Mouse (Mus musculus) central nervous system, embryonic 11.5 days (tissue): Measurements from ENCODE around the gene Snrnp25. TPM values are rescaled to one million over a fixed set of nuclear protein-coding genes. Genes with fewer than 3 reads are reported as not detected.

Experiments
- polyA plus RNA-seq: library from polyadenylated mRNA; depleted of rRNA; stranded (reverse); fragments of >200 nt; gene quantifications from 2 replicates; pipeline ENCODE4 v1.2.3, GENCODE M21; 2012; rRNA removed

Snrnp25 gene
- polyA plus RNA-seq: 95.3 and 96.0 TPM in 2 replicates

DNA sequence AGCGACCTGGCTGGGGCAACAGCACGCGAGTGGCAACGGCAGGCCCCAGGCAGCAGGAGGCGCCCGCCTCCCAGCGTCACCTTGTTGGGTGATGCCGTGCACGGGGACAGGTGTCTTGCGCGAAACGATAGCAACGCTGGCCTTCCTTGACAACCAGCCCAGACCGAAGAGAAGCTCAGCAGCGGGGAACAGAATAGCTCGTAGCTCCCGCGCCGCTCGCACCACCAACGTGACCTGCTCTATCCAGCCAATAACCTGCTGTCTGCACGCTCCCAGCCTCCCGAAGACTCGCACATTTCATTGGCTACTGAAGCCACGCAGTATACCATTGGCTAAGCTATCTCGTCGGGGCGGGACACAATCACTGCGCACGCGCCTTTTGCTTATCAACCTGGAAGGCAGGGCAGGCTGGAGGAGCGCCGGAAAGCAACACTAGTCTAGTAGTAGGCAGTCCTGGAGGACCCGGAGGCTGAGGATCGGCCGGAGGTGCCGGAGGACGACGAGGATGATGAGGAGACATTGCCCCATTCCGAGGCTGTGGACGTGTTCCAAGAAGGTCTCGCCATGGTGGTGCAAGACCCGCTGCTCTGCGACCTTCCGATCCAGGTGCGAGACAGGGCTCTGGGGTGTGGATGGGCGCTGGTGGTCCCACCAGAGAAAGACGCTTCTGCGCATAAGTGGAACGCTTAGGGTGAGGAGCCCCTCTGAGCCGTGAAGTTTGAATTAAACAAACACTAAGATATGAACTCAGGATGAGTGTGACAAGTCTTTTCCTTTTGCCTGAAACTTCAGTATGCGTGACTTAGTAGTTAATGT, at the start of gene Snrnp25:
Gene Snrnp25, plus strand, starts transcription at position 358 of the 816 bp plus-strand sequence.

DNA sequence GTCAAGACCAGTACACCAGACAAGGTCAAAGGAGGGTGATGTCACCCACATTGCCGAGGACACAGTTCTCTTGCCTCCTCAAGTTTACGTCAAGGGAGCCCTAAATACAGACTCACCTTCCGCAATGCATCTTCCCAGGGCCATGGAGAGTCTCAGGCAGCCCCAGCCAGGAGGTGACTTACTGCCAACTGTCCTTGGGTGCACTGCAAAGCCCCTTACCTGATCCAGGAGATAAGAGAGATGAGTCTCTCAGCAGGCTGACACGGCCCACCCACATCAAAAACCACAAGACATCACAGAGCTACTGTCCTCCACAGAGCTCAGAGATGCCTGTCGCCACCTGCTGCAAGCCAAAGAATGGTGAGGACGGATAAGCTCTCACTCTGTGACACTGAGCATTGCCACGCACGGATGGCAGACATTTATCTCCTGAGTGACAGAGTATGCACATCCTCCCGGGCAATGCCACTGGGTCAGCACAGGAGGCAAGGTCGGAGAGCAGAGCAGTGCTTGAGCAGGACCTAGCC, 5.1 kb upstream of the Snrnp25 start, which contains the start of gene Il9r:
Gene Il9r, minus strand, starts transcription at position 205 of the 527 bp plus-strand sequence.

DNA sequence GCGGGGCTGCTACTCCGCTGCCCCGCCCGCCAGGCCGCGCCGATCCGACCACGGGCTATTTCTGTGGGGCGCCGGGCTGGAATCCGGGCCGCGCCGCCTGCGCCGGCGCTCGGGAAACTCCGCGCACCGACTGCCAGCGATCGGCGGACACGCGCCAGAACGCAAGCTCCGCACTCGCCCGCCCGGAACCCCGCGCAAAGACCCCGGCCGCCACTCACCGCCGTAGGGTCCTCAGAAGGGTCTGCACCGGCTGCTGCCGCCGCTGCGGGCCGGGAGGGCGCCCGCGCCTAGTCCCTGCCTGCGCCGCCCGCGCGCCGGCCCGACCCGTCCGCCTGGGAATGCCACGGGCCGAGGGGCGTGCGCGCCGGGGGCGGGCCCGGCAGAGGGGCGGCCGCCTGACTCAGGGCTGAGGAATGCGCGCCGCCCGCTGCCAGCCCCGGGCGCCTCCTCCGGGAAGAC, 16.8 kb downstream of the Snrnp25 start, which contains the start of gene Rhbdf1:
Gene Rhbdf1, minus strand, starts transcription at position 350 of the 459 bp plus-strand sequence.

DNA sequence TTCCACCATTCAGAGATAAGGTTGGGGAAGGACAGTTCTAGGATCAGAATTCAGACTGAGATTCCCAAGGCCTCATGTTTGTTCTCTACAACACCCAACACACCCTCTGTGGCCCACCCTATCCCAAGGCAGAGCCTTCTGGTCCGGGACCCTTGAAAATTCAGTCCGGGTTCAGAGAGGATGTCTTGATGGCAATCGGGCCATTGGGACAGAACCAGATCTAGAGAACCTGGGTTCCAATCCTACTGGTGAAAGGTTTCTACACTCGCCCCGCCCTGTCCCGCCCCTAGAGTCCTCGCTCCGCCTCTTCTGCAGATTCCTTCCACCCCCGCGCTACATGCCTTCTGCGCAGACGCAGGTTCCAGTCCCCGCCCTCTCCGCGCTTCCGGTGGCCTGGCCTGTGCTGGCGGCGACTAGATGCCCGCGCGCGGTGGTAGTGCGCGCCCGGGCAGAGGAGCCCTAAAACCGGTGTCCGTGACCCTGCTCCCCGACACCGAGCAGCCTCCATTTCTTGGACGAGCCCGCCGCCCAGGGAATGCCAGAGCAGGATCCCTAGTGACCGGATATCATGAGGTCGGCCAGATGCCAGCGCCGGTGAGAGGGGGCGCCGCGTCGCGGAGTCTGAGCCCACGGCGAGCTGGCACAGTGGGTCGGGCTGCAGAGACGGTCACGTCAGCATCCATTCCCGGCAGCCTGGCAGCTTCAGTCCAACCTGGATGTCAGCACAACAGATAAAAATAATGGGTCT, 21.1 kb downstream of the Snrnp25 start, which contains the start of gene Mpg:
Gene Mpg, plus strand, starts transcription at position 382 of the 748 bp plus-strand sequence.

Other genes with a start within 250 kb of the Snrnp25 start
- 0.13 and 0.21 TPM in 2 replicates for gene 4930524B15Rik, start 239.8 kb upstream of the Snrnp25 start, polyA plus RNA-seq
- 114 and 138 TPM in 2 replicates for gene Nsg2, start 205.0 kb upstream of the Snrnp25 start, polyA plus RNA-seq
- 0.02 and 0.21 TPM in 2 replicates for gene Il9r, start 5.1 kb upstream of the Snrnp25 start, polyA plus RNA-seq
- 33.0 and 44.8 TPM in 2 replicates for gene Rhbdf1, start 16.9 kb downstream of the Snrnp25 start, polyA plus RNA-seq
- gene Mpg, start 21.1 kb downstream of the Snrnp25 start, polyA plus RNA-seq: 14.4 and 20.2 TPM in 2 replicates
- 38.1 and 65.5 TPM in 2 replicates for gene Nprl3, start 62.3 kb downstream of the Snrnp25 start, polyA plus RNA-seq
- 1,205 and 2,805 TPM in 2 replicates for gene Hba-x, start 71.0 kb downstream of the Snrnp25 start, polyA plus RNA-seq
- gene Hba-a1, start 78.1 kb downstream of the Snrnp25 start, polyA plus RNA-seq: 4,618 and 5,929 TPM in 2 replicates
- gene Hbq1b, start 81.5 kb downstream of the Snrnp25 start, polyA plus RNA-seq: 9.1 and 13.0 TPM in 2 replicates
- gene Hba-a2, start 91.1 kb downstream of the Snrnp25 start, polyA plus RNA-seq: 4,539 and 7,439 TPM in 2 replicates
- 0.53 and 0.58 TPM in 2 replicates for gene Hbq1a, start 94.7 kb downstream of the Snrnp25 start, polyA plus RNA-seq
- gene Sh3pxd2b, start 142.4 kb downstream of the Snrnp25 start, polyA plus RNA-seq: 24.9 and 33.6 TPM in 2 replicates
- gene Ubtd2, start 250.0 kb downstream of the Snrnp25 start, polyA plus RNA-seq: 60.2 and 74.3 TPM in 2 replicates